Mouse (Mus musculus) embryonic facial prominence, embryonic 14.5 days (tissue): ENCODE data around the gene Sec14l1. TPM values are rescaled to one million over a fixed set of nuclear protein-coding genes. Genes with fewer than 3 reads are reported as not detected.

Source experiments
- ATAC-seq: fragments of 200-750 bp; cut with Nextera tagmentation; 2 replicates; pipeline ENCODE4 v1.8.0; 2017; ENCODE audit warnings: low read depth, moderate number of reproducible peaks, moderate TSS enrichment
- DNase-seq: peaks from one replicate; pipeline ENCODE4 v3.0.0-alpha.2; 2015; ENCODE audit warnings: low spot score
- H3K27ac ChIP-seq: fragments of 300-500 bp; sonication (generic); replicated peaks from 2 replicates; pipeline ENCODE4 v1.5.1; 2014; ENCODE audit warnings: low read depth, mild to moderate bottlenecking, low read length, moderate library complexity
- H3K27me3 ChIP-seq: fragments of 300-500 bp; sonication (generic); replicated peaks from 2 replicates; pipeline ENCODE4 v1.6.1; 2014; ENCODE audit warnings: low read length; ENCODE audit not compliant: control insufficient read depth, insufficient read depth
- H3K36me3 ChIP-seq: fragments of 300-500 bp; sonication (generic); 2 replicates; pipeline ENCODE4 v1.6.1; 2014; ENCODE audit warnings: low read length, mixed read lengths; ENCODE audit not compliant: control insufficient read depth, insufficient read depth
- H3K4me1 ChIP-seq: fragments of 300-500 bp; sonication (generic); 2 replicates; pipeline ENCODE4 v1.6.1; 2014; ENCODE audit warnings: antibody characterized with exemption, low read length; ENCODE audit not compliant: control insufficient read depth, insufficient read depth
- H3K4me2 ChIP-seq: fragments of 300-500 bp; sonication (generic); 2 replicates; pipeline ENCODE4 v1.6.1; 2014; ENCODE audit warnings: low read depth, mild to moderate bottlenecking, low read length, moderate library complexity, mixed read lengths
- H3K4me3 ChIP-seq: fragments of 300-500 bp; sonication (generic); 2 replicates; pipeline ENCODE4 v1.5.1; 2014; ENCODE audit warnings: low read depth, mild to moderate bottlenecking, low read length
- H3K9ac ChIP-seq: fragments of 300-500 bp; sonication (generic); 2 replicates; pipeline ENCODE4 v1.6.1; 2014; ENCODE audit warnings: low read depth, mild to moderate bottlenecking, low read length, moderate library complexity, mixed read lengths
- H3K9me3 ChIP-seq: fragments of 300-500 bp; sonication (generic); 2 replicates; pipeline ENCODE4 v1.6.1; 2016; ENCODE audit warnings: low read length; ENCODE audit not compliant: control insufficient read depth
- WGBS: fragments of 180-500 bp; shearing (Covaris S2); extraction: QIAGEN DNeasy Blood & Tissue Kit; methylation state at CpG from one replicate; pipeline ENCODE4 v1.1.7; 2014; 5-methylcytosine and 5-hydroxymethylcytosine counted together
- polyA plus RNA-seq: library from polyadenylated mRNA; unstranded; fragments of >200 nt; fragmentation: Nextera tagmentation; extraction: Ambion mirVana; gene quantifications from 2 replicates; pipeline ENCODE4 v1.2.1, GENCODE M21; 2014

Sec14l1 gene
- polyA plus RNA-seq, 1 experiment from 2014 or later: 45.4 TPM

DNA sequence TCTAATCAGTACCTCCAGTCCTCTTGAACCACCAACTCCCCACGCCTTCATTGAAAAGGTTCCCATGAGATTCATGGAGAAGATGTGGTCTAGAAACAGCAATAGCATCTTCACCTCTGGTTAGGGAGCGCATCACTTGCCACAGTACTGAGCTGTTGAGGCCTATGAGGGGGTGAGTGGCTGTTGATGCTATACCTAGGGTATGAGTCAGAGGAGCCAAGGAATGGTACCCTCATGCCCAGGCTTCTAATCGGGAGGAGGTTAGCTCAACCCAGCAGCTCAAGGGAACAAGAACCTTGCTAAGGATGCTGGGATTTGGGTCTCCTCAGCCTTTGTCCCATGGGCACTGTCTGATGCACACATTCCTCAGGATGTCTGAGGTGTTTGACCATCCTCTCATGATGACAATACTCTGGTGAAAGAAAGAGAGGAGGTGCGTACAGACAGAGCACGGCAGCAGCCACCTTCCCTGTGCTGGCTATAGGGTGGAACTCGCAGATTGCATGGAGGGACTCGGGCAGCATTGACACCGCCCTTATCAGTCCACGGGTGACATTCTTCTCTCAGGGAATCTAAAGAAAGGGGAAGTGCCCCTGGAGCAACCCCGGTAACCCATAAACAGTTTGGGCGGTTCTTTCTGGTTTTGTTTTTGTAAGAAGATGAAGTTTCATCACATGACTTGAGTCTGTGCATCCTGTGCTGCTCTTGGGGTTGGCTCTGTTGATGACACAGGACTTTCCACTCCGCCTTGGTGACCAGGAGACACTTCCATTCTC lies 5.6 kb upstream of the Sec14l1 start:
- ATAC-seq (no peak), DNase-seq (no peak)
- Histone ChIP-seq H3K9ac (no peak overlapping the region), H3K4me2 (no peak overlapping the region), H3K36me3 (no peaks in the 10 kb centered on the region), H3K4me1 (peaks cover 17% of the 10 kb centered on the region), H3K27ac (peak overlapping the region; percentile 73), H3K4me3 (no peak overlapping the region), H3K9me3 (no peaks in the 10 kb centered on the region), H3K27me3 (no peaks in the 10 kb centered on the region)
- 79% methylated on average over 12 of the region's 12 CpGs for WGBS

DNA sequence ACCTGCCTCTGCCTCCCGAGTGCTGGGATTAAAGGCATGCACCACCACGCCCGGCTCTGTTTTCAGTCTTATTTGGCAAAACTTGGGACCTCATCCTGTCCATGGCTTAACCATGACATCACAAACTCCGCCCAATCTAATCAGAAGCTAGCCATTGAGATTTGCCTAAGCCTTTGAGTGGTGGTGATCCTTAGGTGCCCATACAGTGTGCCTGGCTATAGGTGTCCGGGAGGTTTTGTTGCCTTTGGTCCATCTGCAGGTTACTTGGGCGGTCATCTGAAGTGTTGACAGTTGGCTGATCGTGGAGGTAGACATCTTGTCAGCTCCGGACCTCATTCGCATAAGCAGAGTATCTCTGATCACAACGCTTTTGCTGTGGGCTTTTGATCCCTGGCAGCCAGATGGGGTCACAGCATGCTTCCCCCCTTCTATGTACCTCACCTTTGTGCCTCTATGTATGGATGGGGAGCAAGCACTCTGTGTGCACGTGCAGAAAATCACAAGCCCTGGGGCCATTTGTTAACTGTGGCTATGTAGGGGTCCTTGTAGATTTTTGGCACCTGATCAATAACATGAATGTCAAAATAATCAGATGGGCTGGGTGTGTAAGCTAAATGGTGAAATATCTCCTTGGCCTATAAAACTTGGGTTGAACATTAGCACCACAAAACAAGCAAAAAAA lies 2.9 kb upstream of the Sec14l1 start:
- Histone ChIP-seq H3K4me3 (no peak overlapping the region), H3K27me3 (no peaks in the 10 kb centered on the region), H3K27ac (no peak overlapping the region), H3K4me1 (peaks cover 28% of the 10 kb centered on the region), H3K36me3 (0 out of 2 replicates have a peak, but pooled peaks cover under 1% of the 10 kb centered on the region), H3K9ac (no peak overlapping the region), H3K4me2 (no peak overlapping the region), H3K9me3 (no peaks in the 10 kb centered on the region)
- ATAC-seq (no peak), DNase-seq (no peak)
- WGBS: 82% methylated on average over 11 of the region's 11 CpGs

DNA sequence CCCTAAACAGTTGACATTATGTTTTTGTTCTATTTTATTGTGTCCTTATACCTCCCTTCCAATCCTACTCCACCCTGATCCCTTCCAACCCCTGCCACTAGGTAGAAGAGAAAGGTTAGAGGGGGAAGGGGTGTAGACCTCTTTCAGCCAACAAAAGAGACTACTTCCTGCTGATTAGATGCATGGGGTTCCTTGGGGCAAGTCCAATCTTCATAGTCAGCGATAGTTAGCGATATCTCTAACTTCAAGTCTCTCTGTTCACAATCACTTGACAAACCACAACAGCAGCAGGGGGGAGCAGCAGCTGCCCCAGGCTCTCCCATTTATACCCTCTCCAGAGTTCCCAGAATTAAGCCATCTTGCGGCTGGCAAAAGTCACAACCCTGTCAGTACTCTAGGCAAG lies 2.3 kb upstream of the Sec14l1 start:
- Histone ChIP-seq H3K27me3 (no peaks in the 10 kb centered on the region), H3K9ac (no peak overlapping the region), H3K36me3 (0 out of 2 replicates have a peak, but pooled peaks cover 6% of the 10 kb centered on the region), H3K27ac (no peak overlapping the region), H3K4me3 (no peak overlapping the region), H3K4me1 (peaks cover 33% of the 10 kb centered on the region), H3K4me2 (no peak overlapping the region), H3K9me3 (no peaks in the 10 kb centered on the region)
- DNase-seq (no peak), ATAC-seq (no peak)
- WGBS: 48% methylated on average over 3 of the region's 3 CpGs

DNA sequence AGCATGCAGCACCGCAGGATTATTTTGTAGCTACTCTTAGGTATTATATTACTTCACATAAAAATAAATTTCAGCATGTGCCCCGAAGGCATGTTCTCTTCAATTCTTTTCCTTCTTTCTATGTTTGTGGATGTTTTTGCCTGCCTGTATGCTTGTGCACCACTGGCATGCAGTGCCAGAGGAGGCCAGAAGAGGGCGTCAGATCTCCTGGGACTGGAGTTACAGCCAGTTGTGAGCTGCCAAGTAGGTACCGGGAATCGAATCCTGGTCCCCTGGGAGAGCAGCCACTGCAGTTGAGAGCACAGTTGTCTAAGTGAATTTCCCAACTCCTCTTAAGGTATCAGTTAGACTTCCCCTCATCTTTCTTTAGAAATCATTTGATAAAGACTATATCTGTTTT lies 1.6 kb upstream of the Sec14l1 start:
- Histone ChIP-seq H3K27ac (0 out of 2 replicates have a peak overlapping the region, but pooled peaks have one; percentile 98), H3K4me1 (peaks cover 38% of the 10 kb centered on the region), H3K4me3 (no peak overlapping the region), H3K36me3 (peaks cover 14% of the 10 kb centered on the region; the same call in 1 of the 2 replicates), H3K27me3 (no peaks in the 10 kb centered on the region), H3K9me3 (no peaks in the 10 kb centered on the region), H3K9ac (no peak overlapping the region), H3K4me2 (no peak overlapping the region)
- no peak for DNase-seq
- no peak for ATAC-seq
- 80% methylated on average over 5 of the region's 5 CpGs for WGBS

DNA sequence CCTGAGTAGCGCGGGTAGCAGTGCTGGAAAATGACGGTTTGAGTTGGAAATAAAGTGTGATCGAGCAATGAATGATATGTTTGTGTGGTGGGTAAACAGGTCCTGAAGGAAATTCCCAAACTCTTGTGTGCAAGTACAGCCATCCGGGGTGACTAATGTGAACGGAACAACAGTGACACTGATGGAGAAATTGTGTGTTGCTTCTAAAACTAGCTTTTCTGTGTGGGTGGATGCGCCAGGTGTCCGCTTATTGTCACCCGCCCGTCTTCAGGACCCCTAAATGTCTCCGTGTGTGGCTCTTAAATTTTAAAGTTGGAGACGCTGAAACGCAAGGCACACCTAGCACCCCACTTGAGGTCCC lies 757 bp upstream of the Sec14l1 start:
- Histone ChIP-seq H3K9me3 (no peaks in the 10 kb centered on the region), H3K4me3 (peak overlapping the region; percentile 91), H3K36me3 (peaks cover 14% of the 10 kb centered on the region; the same call in 1 of the 2 replicates), H3K27me3 (no peaks in the 10 kb centered on the region), H3K9ac (peak overlapping the region; percentile 74), H3K27ac (peak overlapping the region; percentile 98), H3K4me1 (peaks cover 38% of the 10 kb centered on the region), H3K4me2 (peak overlapping the region; percentile 66)
- no peak for ATAC-seq
- no peak for DNase-seq
- 37% methylated on average over 13 of the region's 13 CpGs for WGBS

DNA sequence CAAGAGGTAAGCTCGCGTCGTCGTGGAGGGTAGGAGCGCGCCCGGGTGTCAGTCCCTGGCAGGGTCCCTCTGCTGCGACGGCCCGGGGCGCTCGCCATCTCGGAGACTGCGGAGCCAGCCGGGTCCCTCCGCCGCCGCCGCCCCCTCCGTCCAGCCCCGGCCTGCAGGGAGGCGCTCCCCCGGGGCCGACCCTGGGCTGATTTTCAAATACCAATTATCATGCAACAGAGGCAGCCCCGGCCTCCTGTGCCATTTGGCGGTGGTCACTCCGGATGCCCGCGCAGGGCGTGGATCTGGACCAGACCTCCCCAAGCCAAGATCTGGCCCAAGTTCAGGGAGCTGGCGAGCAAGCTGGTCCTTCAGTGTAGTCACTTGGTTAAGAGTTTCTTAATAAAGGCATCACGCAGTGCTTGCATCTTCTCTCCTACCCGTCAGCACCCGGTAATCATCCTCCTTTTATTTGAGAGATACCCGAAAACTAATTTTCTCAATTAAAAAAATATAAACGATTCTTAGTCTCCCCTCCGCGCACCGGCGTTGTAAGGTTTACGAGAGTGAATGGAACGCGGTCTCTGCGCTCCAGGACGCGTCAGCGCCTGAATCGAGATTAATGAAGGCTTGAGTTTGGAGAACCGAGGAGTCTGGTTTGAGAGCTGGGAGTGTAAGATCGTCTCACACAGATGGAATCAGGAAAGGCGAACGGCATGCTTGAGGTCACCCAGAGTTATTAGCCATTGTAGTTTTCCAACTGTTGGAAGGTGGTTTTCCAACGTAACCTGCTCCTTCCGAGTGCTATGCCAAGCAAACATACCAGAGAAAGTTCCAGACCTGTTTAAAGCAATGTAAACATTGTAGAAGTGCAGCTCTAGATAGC lies 615 bp downstream of the Sec14l1 start:
- H3K9ac ChIP-seq: peak overlapping the region; percentile 90
- peak overlapping the region; percentile 98 for H3K27ac ChIP-seq
- DNase-seq: peak; percentile 63
- peak overlapping the region; percentile 66 for H3K4me2 ChIP-seq
- H3K4me1 ChIP-seq: peaks cover 49% of the 10 kb centered on the region
- peak overlapping the region; percentile 91 for H3K4me3 ChIP-seq
- H3K27me3 ChIP-seq: no peaks in the 10 kb centered on the region
- ATAC-seq: peak; percentile 48
- WGBS: under 1% methylated on average over 33 of the region's 54 CpGs
- H3K36me3 ChIP-seq: peaks cover 14% of the 10 kb centered on the region
- no peaks in the 10 kb centered on the region for H3K9me3 ChIP-seq

DNA sequence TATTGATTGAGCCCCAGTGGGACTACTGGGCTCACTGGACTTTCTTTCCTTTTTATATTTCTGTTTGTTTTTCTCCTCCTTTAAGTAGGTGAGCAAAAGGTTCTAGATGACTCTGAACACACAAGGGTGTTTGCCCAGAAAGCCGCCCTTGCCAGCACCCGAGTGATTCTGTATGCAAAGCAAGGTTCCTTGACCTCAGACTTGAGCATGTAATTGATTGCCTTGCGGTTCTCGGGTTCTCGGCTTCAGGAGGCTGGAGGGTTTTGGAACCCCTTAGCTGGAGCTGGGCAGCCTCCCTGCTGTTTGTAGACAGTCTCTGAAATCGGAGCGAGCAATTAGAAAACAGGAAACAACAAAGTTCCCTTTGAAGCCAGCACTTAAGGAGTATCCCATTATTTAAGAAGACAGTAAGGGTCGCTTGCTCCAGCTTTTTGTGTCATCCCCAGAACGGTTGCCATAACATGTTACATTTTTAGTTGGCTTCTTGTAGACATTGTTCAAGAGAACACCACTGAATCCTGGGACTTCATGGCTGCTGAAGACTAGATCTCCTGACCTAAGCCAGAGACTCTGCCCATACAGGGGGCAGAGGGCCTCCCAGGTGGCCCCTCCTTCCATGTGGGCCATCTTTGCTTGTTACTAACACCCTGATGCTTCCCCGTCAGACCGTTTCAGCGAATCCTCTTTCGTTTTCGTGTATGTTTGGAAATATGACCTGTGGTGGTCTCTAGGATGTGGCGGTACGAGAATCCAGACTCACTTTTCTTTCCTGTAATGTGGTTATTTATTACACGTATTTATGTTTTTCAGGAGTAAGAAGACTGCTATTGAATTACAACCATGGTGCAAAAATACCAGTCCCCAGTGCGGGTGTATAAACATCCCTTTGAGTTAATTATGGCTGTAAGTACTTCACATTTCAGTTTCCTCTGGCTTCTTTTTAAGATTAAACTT lies 1.7 kb downstream of the Sec14l1 start:
- DNase-seq (no peak), ATAC-seq (no peak)
- peak overlapping the region; percentile 66 for H3K4me2 ChIP-seq
- H3K4me1 ChIP-seq: peaks cover 60% of the 10 kb centered on the region
- no peaks in the 10 kb centered on the region for H3K9me3 ChIP-seq
- peak overlapping the region; percentile 90 for H3K9ac ChIP-seq
- peak overlapping the region; percentile 91 for H3K4me3 ChIP-seq
- 33% methylated on average over 18 of the region's 18 CpGs for WGBS
- no peaks in the 10 kb centered on the region for H3K27me3 ChIP-seq
- H3K27ac ChIP-seq: peak overlapping the region; percentile 98
- H3K36me3 ChIP-seq: peaks cover 14% of the 10 kb centered on the region
